Mouse (Mus musculus): ENCODE data around the gene Slc35b1. TPM values are rescaled to one million over a fixed set of nuclear protein-coding genes. Genes with fewer than 3 reads are reported as not detected.

The Slc35b1 gene
- polyA plus RNA-seq (2017; shearing (Covaris generic)): 58.2 TPM

GRCm38 (mm10) chr11:95384319-95384972, at the start of gene Slc35b1:
Slc35b1 (plus strand) TSS chr11:95384692.

DNA sequence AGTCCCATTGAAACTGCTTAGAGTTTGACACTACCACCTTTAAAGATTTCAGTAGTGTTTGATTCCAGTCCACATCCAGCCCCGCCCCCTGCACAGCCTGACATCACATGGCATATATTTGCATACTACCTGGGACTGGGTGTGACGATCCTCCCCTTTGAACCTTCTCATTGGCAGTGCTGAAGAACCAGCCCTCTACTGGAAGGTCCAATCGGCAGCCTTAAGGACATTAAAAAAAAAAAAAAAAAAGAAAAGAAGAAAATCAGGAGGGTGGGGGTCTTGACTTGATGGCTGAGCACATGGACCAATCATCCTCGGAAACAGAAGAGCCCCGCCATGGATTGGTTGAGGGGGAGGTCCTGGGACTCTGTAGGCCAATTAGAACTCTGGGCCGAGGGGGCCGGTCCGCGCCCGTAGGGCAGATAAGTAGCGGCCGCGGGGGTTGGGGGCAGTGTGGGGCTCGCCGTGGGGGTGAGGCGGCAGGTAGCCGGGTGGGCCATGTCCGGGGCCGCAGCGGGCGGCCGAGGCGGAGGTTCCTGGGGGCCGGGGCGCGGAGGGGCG, 47.8 kb upstream of the Slc35b1 start, which contains the start of gene Fam117a:
Gene Fam117a, plus strand, starts transcription at position 451 of the 561 bp plus-strand sequence.

DNA sequence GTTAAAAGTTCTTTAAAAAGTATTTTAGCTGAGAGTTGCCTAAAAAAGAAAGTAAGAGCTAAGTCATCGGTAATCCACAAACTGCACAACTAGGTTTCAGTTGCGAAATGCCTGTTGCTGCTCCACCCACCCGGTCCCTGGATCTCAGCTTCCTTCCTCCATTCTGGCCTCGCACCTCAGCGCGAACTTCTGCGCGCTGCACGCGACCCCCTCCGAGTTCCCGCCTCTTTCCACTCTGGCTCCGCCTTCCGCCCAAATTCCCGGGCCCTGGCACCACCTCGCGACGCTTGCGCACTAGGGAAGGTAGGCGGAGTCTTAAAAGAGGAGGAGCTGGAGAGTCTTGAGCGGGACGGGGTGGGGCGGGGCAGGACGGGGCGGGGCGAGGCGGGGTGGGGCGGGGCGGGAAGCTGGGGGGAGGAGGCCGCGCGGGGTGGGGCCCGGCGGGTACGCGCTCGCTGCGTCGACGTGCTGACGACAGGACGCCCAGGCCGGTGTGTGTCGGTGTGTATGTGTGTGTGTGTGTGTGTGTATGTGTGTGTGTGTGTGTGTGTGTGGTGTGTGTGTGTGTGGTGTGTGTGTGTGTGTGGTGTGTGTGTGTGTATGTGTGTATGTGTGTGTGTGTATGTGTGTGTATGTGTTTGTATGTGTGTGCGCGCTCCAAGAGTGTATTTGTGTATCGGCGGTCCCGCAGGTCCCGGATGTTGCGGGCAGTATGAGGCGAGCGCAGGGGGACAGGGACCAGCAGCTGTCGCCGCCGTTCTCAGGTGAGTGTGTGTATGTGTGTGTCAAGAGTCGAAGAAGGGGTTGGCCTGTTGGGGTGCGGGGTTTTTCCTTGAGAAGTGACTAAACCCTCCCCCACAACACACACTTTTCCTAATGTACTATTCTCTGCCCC, 29.4 kb downstream of the Slc35b1 start, which contains the start of gene Spop:
Gene Spop, plus strand, starts transcription at position 440 of the 895 bp plus-strand sequence.

Other genes with a start within 250 kb of the Slc35b1 start
- not detected for gene Dlx4, start 238.4 kb upstream of the Slc35b1 start, polyA plus RNA-seq (2017; shearing (Covaris generic))
- not detected for gene Tac4, start 123.2 kb upstream of the Slc35b1 start, polyA plus RNA-seq (2017; shearing (Covaris generic))
- 106 TPM for gene Kat7, start 74.4 kb upstream of the Slc35b1 start, polyA plus RNA-seq (2017; shearing (Covaris generic))
- 36.8 TPM for gene Fam117a, start 47.7 kb upstream of the Slc35b1 start, polyA plus RNA-seq (2017; shearing (Covaris generic))
- gene Spop, start 29.4 kb downstream of the Slc35b1 start, polyA plus RNA-seq (2017; shearing (Covaris generic)): 165 TPM
- gene Nxph3, start 129.9 kb downstream of the Slc35b1 start, polyA plus RNA-seq (2017; shearing (Covaris generic)): not detected
- gene Ngfr, start 203.0 kb downstream of the Slc35b1 start, polyA plus RNA-seq (2017; shearing (Covaris generic)): not detected

Data from effector memory CD4-positive, alpha-beta T cell, adult 7 months (primary cell).